Mouse (Mus musculus) myocyte (in vitro differentiated cells): ENCODE data around the gene Acss2. TPM values are rescaled to one million over a fixed set of nuclear protein-coding genes. Genes with fewer than 3 reads are reported as not detected.
"Not testable (repeated sequence)": the region's sequence is repeated elsewhere in the genome, so short reads cannot be mapped to it uniquely, and the experiment has no call there.

Source experiments
- H3K27me3 ChIP-seq: one replicate; pipeline ENCODE4 v1.6.1; 2011; ENCODE audit not compliant: control insufficient read depth, insufficient read depth, insufficient read length
- H3K36me3 ChIP-seq: one replicate; pipeline ENCODE4 v1.6.1; 2011; ENCODE audit not compliant: control insufficient read depth, insufficient read depth
- H3K4me2 ChIP-seq: one replicate; pipeline ENCODE4 v1.6.1; 2011; ENCODE audit warnings: low read depth, control low read depth
- H3K4me3 ChIP-seq: one replicate; pipeline ENCODE4 v1.5.1; 2011; ENCODE audit warnings: mild to moderate bottlenecking, control low read depth, moderate library complexity
- H3K79me2 ChIP-seq: one replicate; pipeline ENCODE4 v1.6.1; 2011; ENCODE audit not compliant: control insufficient read depth, insufficient read depth
- H3ac ChIP-seq: one replicate; pipeline ENCODE4 v1.6.1; 2011; ENCODE audit not compliant: control insufficient read depth, insufficient read length
- CEBPB ChIP-seq: IDR thresholded peaks from 2 replicates; pipeline ENCODE4 v1.6.1; 2011; ENCODE audit warnings: mild to moderate bottlenecking, moderate library complexity; ENCODE audit not compliant: poor library complexity, insufficient read depth, severe bottlenecking
- E2F4 ChIP-seq: IDR thresholded peaks from one replicate; pipeline ENCODE4 v1.6.1; 2011; ENCODE audit warnings: mild to moderate bottlenecking, control low read depth, moderate library complexity; ENCODE audit not compliant: insufficient read depth
- MAX ChIP-seq: IDR thresholded peaks from one replicate; pipeline ENCODE4 v1.6.1; 2011; ENCODE audit warnings: low read depth, mild to moderate bottlenecking, control low read depth
- MYOD1 ChIP-seq, 3 experiments: IDR thresholded peaks; one replicate each; pipeline ENCODE4 v1.6.1; 2011; ENCODE audit warnings: control low read depth in 2 of 3, low read depth in 2 of 3, mild to moderate bottlenecking in 2 of 3, moderate library complexity in 1 of 3; ENCODE audit not compliant: insufficient read length in 2 of 3, control insufficient read depth in 1 of 3
- MYOG ChIP-seq, 3 experiments: IDR thresholded peaks; one replicate each; pipeline ENCODE4 v1.6.1; 2011; ENCODE audit warnings: control low read depth in 2 of 3, low read depth in 2 of 3, mild to moderate bottlenecking in 2 of 3; ENCODE audit not compliant: insufficient read length in 2 of 3, control insufficient read depth in 1 of 3, insufficient read depth in 1 of 3
- POLR2A ChIP-seq: IDR thresholded peaks from one replicate; pipeline ENCODE4 v1.6.1; 2011; ENCODE audit warnings: low read depth, mild to moderate bottlenecking, control low read depth, moderate library complexity; ENCODE audit not compliant: insufficient read length
- POLR2AphosphoS2 ChIP-seq: IDR thresholded peaks from one replicate; pipeline ENCODE4 v1.6.1; 2011; ENCODE audit warnings: low read depth, control low read depth; ENCODE audit not compliant: insufficient read length
- REST ChIP-seq: IDR thresholded peaks from one replicate; pipeline ENCODE4 v1.6.1; 2011; ENCODE audit warnings: mild to moderate bottlenecking, control low read depth, moderate library complexity; ENCODE audit not compliant: insufficient read depth, insufficient read length
- SRF ChIP-seq: IDR thresholded peaks from one replicate; pipeline ENCODE4 v1.6.1; 2011; ENCODE audit warnings: low read depth; ENCODE audit not compliant: control insufficient read depth, insufficient read length
- TCF12 ChIP-seq: IDR thresholded peaks from one replicate; pipeline ENCODE4 v1.6.1; 2011; ENCODE audit warnings: mild to moderate bottlenecking, control low read depth; ENCODE audit not compliant: poor library complexity, insufficient read depth, severe bottlenecking
- TCF3 ChIP-seq: IDR thresholded peaks from one replicate; pipeline ENCODE4 v1.6.1; 2011; ENCODE audit warnings: low read depth, control low read depth; ENCODE audit not compliant: insufficient read length
- USF1 ChIP-seq: IDR thresholded peaks from one replicate; pipeline ENCODE4 v1.6.1; 2011; ENCODE audit warnings: low read depth, mild to moderate bottlenecking, control low read depth, moderate library complexity
- polyA plus RNA-seq: library from polyadenylated mRNA; unstranded; fragments of >200 nt; fragmentation: generic; extraction: Trizol; gene quantifications from one replicate; pipeline ENCODE4 v1.2.1, GENCODE M21; 2012; ENCODE audit warnings: missing spikeins

Gene Acss2
- polyA plus RNA-seq, 1 experiment: 25.8 TPM

- Histone ChIP-seq H3K79me2 (no peaks in the 10 kb centered on the region), H3K4me3 (no peak overlapping the region), H3K4me2 (no peak overlapping the region), H3ac (no peak overlapping the region), H3K27me3 (no peaks in the 10 kb centered on the region), H3K36me3 (no peaks in the 10 kb centered on the region)
- TF ChIP-seq MAX: no peak
- no peak for TF ChIP-seq TCF12
- no peak for TF ChIP-seq TCF3
- no peak for TF ChIP-seq POLR2AphosphoS2
- TF ChIP-seq SRF: no peak
- peak in 1 of 3 experiments; percentile 3 for TF ChIP-seq MYOD1 (IDR thresholded peaks at IDR 0.05; ENCODE audit: control insufficient read depth in 1 of 3, insufficient read length in 2 of 3, low read depth in 2 of 3)
- TF ChIP-seq REST: no peak
- TF ChIP-seq USF1: no peak
- TF ChIP-seq E2F4: no peak
- TF ChIP-seq CEBPB: 0 out of 2 replicates have a peak, but pooled peaks have one; percentile 51
- peak in 1 of 3 experiments; percentile 10 for TF ChIP-seq MYOG (IDR thresholded peaks at IDR 0.05; ENCODE audit: control insufficient read depth in 1 of 3, insufficient read depth in 1 of 3, insufficient read length in 2 of 3, low read depth in 2 of 3)
Observed at GRCm38 (mm10) chr2:155524378-155524777, 6.6 kb downstream of the Acss2 start.

GRCm38 (mm10) chr2:155527367-155527766 is 9.6 kb downstream of the Acss2 start:
- Histone ChIP-seq H3ac (no peak overlapping the region), H3K36me3 (no peaks in the 10 kb centered on the region), H3K27me3 (no peaks in the 10 kb centered on the region), H3K79me2 (no peaks in the 10 kb centered on the region), H3K4me3 (no peak overlapping the region), H3K4me2 (no peak overlapping the region)
- no peak for TF ChIP-seq POLR2A
- TF ChIP-seq MAX: no peak
- TF ChIP-seq TCF3: no peak
- TF ChIP-seq CEBPB: no peak
- TF ChIP-seq TCF12: no peak
- TF ChIP-seq POLR2AphosphoS2: no peak
- no peak for TF ChIP-seq E2F4
- TF ChIP-seq MYOD1 (IDR thresholded peaks at IDR 0.05; ENCODE audit: control insufficient read depth in 1 of 3, insufficient read length in 2 of 3, low read depth in 2 of 3): no peak
- TF ChIP-seq MYOG (IDR thresholded peaks at IDR 0.05; ENCODE audit: control insufficient read depth in 1 of 3, insufficient read depth in 1 of 3, insufficient read length in 2 of 3, low read depth in 2 of 3): no peak
- TF ChIP-seq REST: no peak
- no peak for TF ChIP-seq SRF
- TF ChIP-seq USF1: no peak

GRCm38 (mm10) chr2:155536292-155536691 is 18.5 kb downstream of the Acss2 start:
- no peaks in the 10 kb centered on the region for H3K36me3 ChIP-seq
- no peak overlapping the region for H3K4me2 ChIP-seq
- no peaks in the 10 kb centered on the region for H3K27me3 ChIP-seq
- TF ChIP-seq CEBPB (no peak), POLR2A (no peak), E2F4 (no peak), MAX (no peak), SRF (no peak), REST (no peak), TCF12 (no peak), USF1 (no peak), TCF3 (no peak), MYOD1 (IDR thresholded peaks at IDR 0.05; ENCODE audit: control insufficient read depth in 1 of 3, insufficient read length in 2 of 3, low read depth in 2 of 3) (no peak), MYOG (IDR thresholded peaks at IDR 0.05; ENCODE audit: control insufficient read depth in 1 of 3, insufficient read depth in 1 of 3, insufficient read length in 2 of 3, low read depth in 2 of 3) (no peak), POLR2AphosphoS2 (no peak)
- no peaks in the 10 kb centered on the region for H3K79me2 ChIP-seq
- H3K4me3 ChIP-seq: no peak overlapping the region
- H3ac ChIP-seq: no peak overlapping the region

GRCm38 (mm10) chr2:155537761-155538462 is 20.2 kb downstream of the Acss2 start:
- no peak overlapping the region for H3K4me3 ChIP-seq
- no peak overlapping the region for H3ac ChIP-seq
- no peaks in the 10 kb centered on the region for H3K79me2 ChIP-seq
- no peak overlapping the region for H3K4me2 ChIP-seq
- no peaks in the 10 kb centered on the region for H3K27me3 ChIP-seq
- H3K36me3 ChIP-seq: no peaks in the 10 kb centered on the region
- TF ChIP-seq TCF12 (no peak), SRF (no peak), MYOG (IDR thresholded peaks at IDR 0.05; ENCODE audit: control insufficient read depth in 1 of 3, insufficient read depth in 1 of 3, insufficient read length in 2 of 3, low read depth in 2 of 3) (no peak), REST (no peak), TCF3 (no peak), MYOD1 (IDR thresholded peaks at IDR 0.05; ENCODE audit: control insufficient read depth in 1 of 3, insufficient read length in 2 of 3, low read depth in 2 of 3) (no peak), POLR2A (no peak), CEBPB (no peak), E2F4 (no peak), POLR2AphosphoS2 (no peak), MAX (no peak), USF1 (no peak)

- H3K4me3 ChIP-seq, H3K4me2 ChIP-seq, H3ac ChIP-seq, H3K36me3 ChIP-seq, H3K79me2 ChIP-seq, H3K27me3 ChIP-seq: not testable (repeated sequence)
Observed at GRCm38 (mm10) chr2:155538463-155539057, 20.8 kb downstream of the Acss2 start.
